Mouse (Mus musculus) telencephalon, adult 2 months (tissue): Measurements from ENCODE around the gene Trnp1.

ENCODE experiments used
- DNase-seq: peaks from one replicate; pipeline ENCODE4 v3.0.0-alpha.2; 2011; ENCODE audit warnings: low read depth, low spot score

The Trnp1 gene

DNA sequence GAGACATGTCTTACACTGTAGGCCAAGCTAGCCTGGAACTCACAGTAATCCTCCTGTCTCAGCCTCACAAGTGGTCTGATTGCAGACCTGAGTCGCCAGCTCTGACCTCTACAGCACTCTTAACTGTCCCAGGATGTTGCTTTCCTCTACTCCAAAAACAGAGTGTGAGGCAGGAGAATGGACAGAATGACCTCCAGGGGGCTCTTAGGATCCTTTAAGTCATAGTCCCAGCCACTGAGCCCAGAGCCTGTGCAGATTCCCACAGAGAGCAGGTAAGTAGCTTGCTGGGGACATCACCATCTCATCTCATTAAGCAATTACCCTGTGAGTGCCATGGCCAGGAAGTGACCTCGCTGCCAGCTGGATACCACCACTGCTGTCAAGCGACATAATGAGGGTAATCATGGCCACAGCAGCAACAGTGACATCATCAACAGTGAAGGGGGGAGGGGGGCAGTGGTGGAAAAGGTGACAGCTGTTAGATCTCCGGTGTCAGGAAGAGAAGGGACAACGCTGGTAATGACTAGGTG lies 37.5 kb downstream of the Trnp1 start:
- DNase-seq, result no peak

GRCm38 (mm10) chr4:133460006-133460405 lies 38.3 kb downstream of the Trnp1 start:
- no peak for DNase-seq

DNA sequence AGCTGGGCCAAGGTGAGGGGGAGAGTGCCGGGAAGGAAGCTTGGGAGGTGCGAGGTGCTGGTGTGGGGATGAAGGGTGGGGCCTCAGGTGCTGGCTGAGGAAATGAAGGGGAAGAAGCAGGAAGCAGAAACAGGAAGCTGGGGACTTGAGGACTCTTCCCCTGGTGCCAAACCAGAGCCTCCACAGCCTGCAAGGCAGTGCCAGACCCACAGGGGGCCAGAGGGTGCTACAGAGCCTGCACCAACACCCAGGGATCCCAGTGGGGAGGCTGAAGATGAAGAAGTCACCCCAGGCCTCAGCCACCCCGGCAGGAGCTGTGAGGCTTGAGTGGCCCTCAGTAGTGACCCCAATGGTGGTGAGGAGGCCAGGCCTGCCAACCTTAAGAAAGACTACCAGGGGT lies 40.3 kb downstream of the Trnp1 start:
- no peak for DNase-seq

GRCm38 (mm10) chr4:133452433-133452832 lies 45.9 kb downstream of the Trnp1 start:
- DNase-seq, result no peak

GRCm38 (mm10) chr4:133451536-133451935 lies 46.8 kb downstream of the Trnp1 start:
- DNase-seq, result peak; percentile 19

DNA sequence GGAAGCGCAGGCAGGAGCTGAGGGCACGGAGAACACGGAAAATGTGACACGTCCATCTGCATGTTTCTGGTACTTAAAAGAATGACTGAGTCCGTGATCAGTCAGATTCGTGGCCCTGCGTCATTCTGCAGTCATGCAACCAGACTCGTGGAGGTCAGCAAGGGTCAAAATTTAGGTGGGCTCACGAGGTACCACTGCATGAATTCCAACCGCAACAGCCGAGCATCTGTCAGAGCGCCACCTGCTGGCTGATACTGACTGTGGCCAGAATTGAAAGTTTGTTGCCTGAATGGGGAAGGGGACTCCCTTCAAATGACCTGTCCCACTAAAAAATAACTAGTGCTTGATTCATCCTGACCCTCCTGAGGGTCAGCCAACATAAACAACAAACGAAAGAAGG lies 48.6 kb downstream of the Trnp1 start:
- DNase-seq, result no peak

- no peak for DNase-seq
These were observed 49.5 kb downstream of the Trnp1 start for GRCm38 (mm10) chr4:133448708-133449388.

- no peak for DNase-seq
These were observed 50.4 kb downstream of the Trnp1 start for GRCm38 (mm10) chr4:133447967-133448366.

- DNase-seq, result no peak
These were observed 51.0 kb downstream of the Trnp1 start for GRCm38 (mm10) chr4:133447366-133447765.

GRCm38 (mm10) chr4:133445727-133446126 lies 52.6 kb downstream of the Trnp1 start:
- DNase-seq, result no peak

GRCm38 (mm10) chr4:133443085-133443484 lies 55.3 kb downstream of the Trnp1 start:
- DNase-seq, result no peak

GRCm38 (mm10) chr4:133442194-133442593 lies 56.2 kb downstream of the Trnp1 start:
- DNase-seq, result no peak
